Mouse (Mus musculus) midbrain, embryonic 11.5 days (tissue): ENCODE measurements around the gene Crhr2. TPM values are rescaled to one million over a fixed set of nuclear protein-coding genes. Genes with fewer than 3 reads are reported as not detected.

ENCODE experiments used
- ATAC-seq: fragments of 200-750 bp; cut with Nextera tagmentation; 2 replicates; pipeline ENCODE4 v1.8.0; 2017; ENCODE audit warnings: moderate TSS enrichment, moderate library complexity; ENCODE audit not compliant: low FRiP score
- DNase-seq: peaks from one replicate; pipeline ENCODE4 v3.0.0; 2015; ENCODE audit warnings: low spot score; ENCODE audit errors: missing footprints
- H3K27ac ChIP-seq: fragments of 300-500 bp; sonication (generic); 2 replicates; pipeline ENCODE4 v1.5.1; 2014; ENCODE audit warnings: low read depth, low read length
- H3K27me3 ChIP-seq: fragments of 300-500 bp; sonication (generic); 2 replicates; pipeline ENCODE4 v1.6.1; 2014; ENCODE audit warnings: mild to moderate bottlenecking, low read length, moderate library complexity, mixed read lengths; ENCODE audit not compliant: control insufficient read depth, insufficient read depth
- H3K36me3 ChIP-seq: fragments of 300-500 bp; sonication (generic); 2 replicates; pipeline ENCODE4 v1.6.1; 2014; ENCODE audit warnings: mild to moderate bottlenecking, low read length, moderate library complexity, mixed read lengths; ENCODE audit not compliant: control insufficient read depth, insufficient read depth
- H3K4me1 ChIP-seq: fragments of 300-500 bp; sonication (generic); 2 replicates; pipeline ENCODE4 v1.6.1; 2014; ENCODE audit warnings: low read length; ENCODE audit not compliant: control insufficient read depth, insufficient read depth
- H3K4me2 ChIP-seq: fragments of 300-500 bp; sonication (generic); 2 replicates; pipeline ENCODE4 v1.6.1; 2014; ENCODE audit warnings: mild to moderate bottlenecking, moderate library complexity
- H3K4me3 ChIP-seq: fragments of 300-500 bp; sonication (generic); 2 replicates; pipeline ENCODE4 v1.5.1; 2014; ENCODE audit warnings: low read depth, low read length
- H3K9ac ChIP-seq: fragments of 300-500 bp; sonication (generic); 2 replicates; pipeline ENCODE4 v1.6.1; 2014; ENCODE audit warnings: low read length
- H3K9me3 ChIP-seq: fragments of 300-500 bp; sonication (generic); 2 replicates; pipeline ENCODE4 v1.6.1; 2016; ENCODE audit warnings: low read length; ENCODE audit not compliant: control insufficient read depth
- WGBS: fragments of 180-500 bp; shearing (Covaris S2); extraction: QIAGEN DNeasy Blood & Tissue Kit; methylation state at CpG from one replicate; pipeline ENCODE4 v1.1.7; 2014; 5-methylcytosine and 5-hydroxymethylcytosine counted together
- polyA plus RNA-seq: library from polyadenylated mRNA; unstranded; fragments of >200 nt; fragmentation: Nextera tagmentation; extraction: Ambion mirVana; gene quantifications from 2 replicates; pipeline ENCODE4 v1.2.1, GENCODE M21; 2014

The Crhr2 gene
- 0.22 and 0.50 TPM in 2 replicates for polyA plus RNA-seq

- WGBS = 80% methylated on average over 10 of the region's 10 CpGs
- Histone ChIP-seq H3K27me3 (no peaks in the 10 kb centered on the region), H3K36me3 (no peaks in the 10 kb centered on the region), H3K4me3 (no peak within 1 kb of the TSS), H3K9ac (no peak within 1 kb of the TSS), H3K4me1 (no peaks in the 10 kb centered on the region), H3K27ac (no peak within 1 kb of the TSS), H3K9me3 (no peaks in the 10 kb centered on the region), H3K4me2 (no peak within 1 kb of the TSS)
- DNase-seq (no peak), ATAC-seq (no peak)
Observed at GRCm38 (mm10) chr6:55132794-55133193, at the start of gene Crhr2. Gene Crhr2 (minus strand): TSS chr6:55133016.

GRCm38 (mm10) chr6:55179560-55179959 lies 46.7 kb upstream of the Crhr2 start:
- 77% methylated on average over 7 of the region's 7 CpGs for WGBS
- H3K27ac ChIP-seq = no peak overlapping the region

DNA sequence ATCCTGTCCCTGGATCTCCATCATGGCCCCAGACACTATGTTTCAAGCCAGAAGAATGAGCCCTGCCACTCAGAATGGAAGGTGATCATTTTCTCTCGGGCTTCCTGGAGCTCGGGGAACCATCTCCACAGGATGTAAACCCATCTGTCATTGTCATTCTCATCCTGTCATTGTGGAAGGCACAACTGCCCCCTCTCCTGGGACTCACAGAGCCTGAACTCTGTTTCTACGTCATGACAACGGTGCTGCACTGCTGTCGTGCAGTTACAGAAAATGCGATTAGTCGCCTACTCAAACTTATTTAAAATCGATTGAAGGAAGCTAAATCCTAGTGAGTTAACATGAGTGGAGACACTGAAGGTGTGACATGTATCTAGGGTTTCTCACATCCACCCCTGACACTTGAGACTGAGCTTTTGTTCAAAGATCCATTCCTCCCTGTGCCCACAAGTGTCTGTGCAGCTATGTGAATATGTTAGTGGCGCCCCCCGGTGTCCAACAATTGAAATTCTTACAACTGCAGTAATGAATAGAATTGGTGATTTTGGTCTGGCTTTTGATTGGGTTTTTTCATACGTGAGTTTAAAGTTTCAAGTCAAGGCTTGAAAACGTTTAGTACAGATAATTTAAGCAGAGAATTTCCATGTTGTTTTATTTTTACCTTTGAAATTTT lies 44.4 kb upstream of the Crhr2 start:
- 55% methylated on average over 12 of the region's 12 CpGs for WGBS
- Histone ChIP-seq H3K9ac (no peak overlapping the region), H3K36me3 (no peaks in the 10 kb centered on the region), H3K9me3 (no peaks in the 10 kb centered on the region), H3K27ac (no peak overlapping the region), H3K4me3 (no peak overlapping the region), H3K4me1 (peaks cover 10% of the 10 kb centered on the region), H3K4me2 (no peak overlapping the region), H3K27me3 (no peaks in the 10 kb centered on the region)
- DNase-seq (no peak), ATAC-seq (no peak)

More at GRCm38 (mm10) chr6:55179560-55179959, 46.7 kb upstream of the Crhr2 start:
- Histone ChIP-seq H3K4me3 (no peak overlapping the region), H3K4me1 (no peaks in the 10 kb centered on the region), H3K9me3 (no peaks in the 10 kb centered on the region), H3K9ac (no peak overlapping the region), H3K27me3 (no peaks in the 10 kb centered on the region), H3K4me2 (no peak overlapping the region), H3K36me3 (no peaks in the 10 kb centered on the region)
- DNase-seq = no peak
- ATAC-seq = no peak

DNA sequence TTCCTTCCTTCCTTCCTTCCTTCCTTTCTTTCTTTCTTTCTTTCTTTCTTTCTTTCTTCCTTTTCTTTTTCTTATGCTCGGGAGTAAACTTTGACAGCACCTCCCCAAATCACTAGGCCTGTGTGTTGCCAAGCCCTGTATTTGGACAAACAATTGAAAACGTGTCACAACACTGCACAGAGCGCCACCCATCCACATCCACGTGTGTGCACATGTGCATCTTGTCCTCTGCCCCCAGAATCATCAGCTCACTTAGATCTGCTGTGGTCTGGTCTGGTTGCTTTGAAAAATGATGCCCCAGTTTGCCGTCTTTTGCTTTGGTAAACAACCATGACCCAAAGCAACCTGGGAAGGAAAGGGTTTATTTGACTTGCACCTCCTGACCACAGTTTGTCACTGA lies 43.1 kb upstream of the Crhr2 start:
- peaks cover 10% of the 10 kb centered on the region for H3K4me1 ChIP-seq
- no peaks in the 10 kb centered on the region for H3K9me3 ChIP-seq
- H3K27ac ChIP-seq = no peak overlapping the region
- no peaks in the 10 kb centered on the region for H3K36me3 ChIP-seq
- no peak overlapping the region for H3K9ac ChIP-seq
- ATAC-seq = no peak
- H3K27me3 ChIP-seq = no peaks in the 10 kb centered on the region
- H3K4me2 ChIP-seq = no peak overlapping the region
- no peak for DNase-seq
- 68% methylated on average over 5 of the region's 5 CpGs for WGBS
- H3K4me3 ChIP-seq = no peak overlapping the region

DNA sequence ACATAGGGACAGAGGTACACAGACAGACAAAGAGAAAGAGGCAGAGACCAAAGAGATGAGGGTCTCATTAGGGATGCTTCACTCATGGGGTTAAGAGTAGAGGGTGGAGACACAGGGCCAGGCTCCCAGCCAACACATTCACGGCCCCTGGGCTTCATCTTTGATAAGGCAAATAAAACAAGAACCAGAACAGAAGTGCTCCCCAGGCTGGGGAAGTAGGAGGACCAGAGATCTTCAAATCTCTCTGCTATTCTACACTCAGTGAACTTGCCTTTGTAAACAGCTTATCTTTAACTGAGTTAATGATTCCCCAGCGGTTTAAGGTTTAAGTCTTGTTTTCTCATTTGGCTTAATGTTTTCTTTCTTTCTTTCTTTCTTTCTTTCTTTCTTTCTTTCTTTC lies 42.6 kb upstream of the Crhr2 start:
- no peaks in the 10 kb centered on the region for H3K27me3 ChIP-seq
- no peaks in the 10 kb centered on the region for H3K9me3 ChIP-seq
- H3K36me3 ChIP-seq = no peaks in the 10 kb centered on the region
- DNase-seq (no peak), ATAC-seq (no peak)
- H3K4me3 ChIP-seq = no peak overlapping the region
- H3K4me1 ChIP-seq = peaks cover 10% of the 10 kb centered on the region
- H3K9ac ChIP-seq = no peak overlapping the region
- no peak overlapping the region for H3K27ac ChIP-seq
- 56% methylated on average over 2 of the region's 2 CpGs for WGBS
- no peak overlapping the region for H3K4me2 ChIP-seq

- DNase-seq (peak; percentile 77), ATAC-seq (no peak)
- no peak within 1 kb of the TSS for H3K9ac ChIP-seq
- no peak within 1 kb of the TSS for H3K4me3 ChIP-seq
- no peak within 1 kb of the TSS for H3K27ac ChIP-seq
- H3K4me1 ChIP-seq = peaks cover 10% of the 10 kb centered on the region
- no peaks in the 10 kb centered on the region for H3K36me3 ChIP-seq
- no peak within 1 kb of the TSS for H3K4me2 ChIP-seq
- no peaks in the 10 kb centered on the region for H3K9me3 ChIP-seq
- WGBS = 79% methylated on average over 1 of the region's 1 CpGs
- H3K27me3 ChIP-seq = no peaks in the 10 kb centered on the region
Observed at GRCm38 (mm10) chr6:55174741-55175181, 41.9 kb upstream of the Crhr2 start, which contains the start of gene Inmt. Gene Inmt (minus strand): TSS chr6:55175043.

DNA sequence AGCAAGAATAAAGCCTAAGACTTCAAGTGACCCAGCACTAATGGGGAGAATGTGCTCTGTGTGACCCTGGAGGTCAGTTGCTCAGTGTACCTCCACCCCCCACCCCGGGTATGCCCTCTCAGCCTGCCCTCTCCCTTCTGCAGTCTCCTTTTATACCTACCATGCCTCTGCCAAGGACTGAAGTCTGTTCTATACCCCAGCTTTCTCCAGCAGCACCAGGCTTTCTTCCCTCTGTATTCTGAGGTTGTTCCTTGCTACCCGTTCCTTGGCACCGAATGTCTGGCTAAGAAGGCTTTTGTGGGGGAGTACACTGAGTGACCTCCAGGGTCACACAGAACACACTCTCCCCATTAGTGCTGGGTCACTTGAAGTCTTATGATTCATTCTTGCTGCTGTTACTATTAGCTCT lies 41.1 kb upstream of the Crhr2 start:
- DNase-seq (peak; percentile 79), ATAC-seq (no peak)
- WGBS = 27% methylated on average over 3 of the region's 3 CpGs
- Histone ChIP-seq H3K4me2 (no peak overlapping the region), H3K4me3 (no peak overlapping the region), H3K9me3 (no peaks in the 10 kb centered on the region), H3K27ac (no peak overlapping the region), H3K4me1 (peaks cover 10% of the 10 kb centered on the region), H3K9ac (no peak overlapping the region), H3K36me3 (no peaks in the 10 kb centered on the region), H3K27me3 (no peaks in the 10 kb centered on the region)

GRCm38 (mm10) chr6:55173171-55173570 lies 40.4 kb upstream of the Crhr2 start:
- Histone ChIP-seq H3K36me3 (no peaks in the 10 kb centered on the region), H3K9ac (no peak overlapping the region), H3K4me1 (peaks cover 10% of the 10 kb centered on the region), H3K27ac (no peak overlapping the region), H3K27me3 (no peaks in the 10 kb centered on the region), H3K4me3 (no peak overlapping the region), H3K4me2 (no peak overlapping the region), H3K9me3 (no peaks in the 10 kb centered on the region)
- DNase-seq (no peak), ATAC-seq (no peak)
- WGBS = 56% methylated on average over 10 of the region's 10 CpGs

DNA sequence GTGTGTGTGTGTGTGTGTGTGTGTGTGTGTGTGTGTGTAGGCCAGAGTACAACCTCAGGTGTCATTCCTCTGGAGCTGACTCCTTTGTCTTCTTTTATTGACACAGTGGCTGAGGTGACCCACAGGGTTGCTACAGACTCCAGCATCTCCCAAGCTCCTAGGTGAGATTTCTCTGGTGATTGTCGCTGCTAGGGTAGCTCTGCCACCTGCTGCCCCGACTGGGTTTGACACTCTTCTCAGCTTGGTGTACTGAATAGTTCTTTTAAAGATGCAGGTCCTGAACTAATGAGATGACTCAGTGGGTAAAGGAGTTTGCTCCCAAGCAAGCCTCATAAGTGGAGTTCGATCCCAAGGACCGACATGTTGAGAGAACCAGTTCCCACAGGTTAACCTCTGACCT lies 38.8 kb upstream of the Crhr2 start:
- no peaks in the 10 kb centered on the region for H3K36me3 ChIP-seq
- DNase-seq (no peak), ATAC-seq (no peak)
- no peak overlapping the region for H3K9ac ChIP-seq
- peaks cover 10% of the 10 kb centered on the region for H3K4me1 ChIP-seq
- 58% methylated on average over 4 of the region's 4 CpGs for WGBS
- no peaks in the 10 kb centered on the region for H3K27me3 ChIP-seq
- H3K9me3 ChIP-seq = no peaks in the 10 kb centered on the region
- H3K27ac ChIP-seq = no peak overlapping the region
- H3K4me3 ChIP-seq = no peak overlapping the region
- no peak overlapping the region for H3K4me2 ChIP-seq
